Mouse (Mus musculus) heart, embryonic 12.5 days (tissue): Measurements from ENCODE around the gene Olfr820. TPM values are rescaled to one million over a fixed set of nuclear protein-coding genes. Genes with fewer than 3 reads are reported as not detected.

Experiments
- polyA plus RNA-seq: library from polyadenylated mRNA; unstranded; fragments of >200 nt; fragmentation: Nextera tagmentation; extraction: Ambion mirVana; gene quantifications from 2 replicates; pipeline ENCODE4 v1.2.1, GENCODE M21; 2016

Olfr820 gene
- polyA plus RNA-seq, 1 experiment from 2014 or later, result not detected

Other genes with a start within 250 kb of the Olfr820 start
- not detected in 2 replicates for gene Olfr808, start 247.1 kb upstream of the Olfr820 start, polyA plus RNA-seq
- not detected in 2 replicates for gene Olfr809, start 238.0 kb upstream of the Olfr820 start, polyA plus RNA-seq
- not detected in 2 replicates for gene Olfr810, start 217.7 kb upstream of the Olfr820 start, polyA plus RNA-seq
- not detected in 2 replicates for gene Olfr811, start 208.2 kb upstream of the Olfr820 start, polyA plus RNA-seq
- not detected in 2 replicates for gene Olfr812, start 166.5 kb upstream of the Olfr820 start, polyA plus RNA-seq
- gene Olfr813, start 157.3 kb upstream of the Olfr820 start, polyA plus RNA-seq, result not detected in 2 replicates
- gene Olfr814, start 132.8 kb upstream of the Olfr820 start, polyA plus RNA-seq, result not detected in 2 replicates
- gene Olfr815, start 106.8 kb upstream of the Olfr820 start, polyA plus RNA-seq, result not detected in 2 replicates
- gene Olfr816, start 97.0 kb upstream of the Olfr820 start, polyA plus RNA-seq, result not detected in 2 replicates
- gene Olfr818, start 63.5 kb upstream of the Olfr820 start, polyA plus RNA-seq, result not detected in 2 replicates
- not detected in 2 replicates for gene Olfr819, start 45.4 kb upstream of the Olfr820 start, polyA plus RNA-seq
- gene Olfr247, start 36.5 kb upstream of the Olfr820 start, polyA plus RNA-seq, result not detected in 2 replicates
- gene Gm10310, start 27.6 kb upstream of the Olfr820 start, polyA plus RNA-seq, result not detected in 2 replicates
- gene Olfr821, start 17.7 kb downstream of the Olfr820 start, polyA plus RNA-seq, result not detected in 2 replicates
- not detected in 2 replicates for gene Olfr822, start 58.6 kb downstream of the Olfr820 start, polyA plus RNA-seq
- gene Olfr823, start 102.8 kb downstream of the Olfr820 start, polyA plus RNA-seq, result not detected in 2 replicates
- gene Olfr824, start 117.4 kb downstream of the Olfr820 start, polyA plus RNA-seq, result not detected in 2 replicates
- gene Olfr825, start 154.1 kb downstream of the Olfr820 start, polyA plus RNA-seq, result not detected in 2 replicates
- gene Olfr826, start 171.6 kb downstream of the Olfr820 start, polyA plus RNA-seq, result not detected in 2 replicates
- gene Olfr827, start 201.8 kb downstream of the Olfr820 start, polyA plus RNA-seq, result not detected in 2 replicates